Comparison of ENCODE assay signal across 9 mouse cellular contexts in the genomic region with DNA sequence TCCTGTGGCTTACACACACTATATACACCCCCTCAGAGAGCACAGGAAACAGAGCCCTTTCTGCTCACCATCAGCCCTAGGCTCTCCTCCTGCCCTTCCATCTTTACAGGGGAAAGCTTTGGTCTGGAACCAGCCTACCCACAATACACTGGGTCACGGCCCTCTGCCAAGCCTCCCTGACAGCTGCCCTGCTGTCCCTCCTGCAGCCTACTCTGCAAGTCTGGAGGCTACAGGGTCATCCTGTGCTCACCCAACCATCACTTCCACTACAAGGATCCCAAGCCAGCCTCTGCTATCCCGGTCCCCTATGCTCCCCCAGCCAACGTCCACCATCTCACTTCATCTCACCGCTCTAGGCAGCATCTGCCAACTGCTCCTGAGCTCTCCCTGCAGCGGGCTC. TPM values are rescaled to one million over a fixed set of nuclear protein-coding genes. Genes with fewer than 3 reads are reported as not detected.
DNase-seq lines count a peak whose midpoint lies in the region; ATAC-seq and TF ChIP-seq lines count a peak whose summit lies in the region.
"Had no signal": no experiment of that assay in that cellular context is flagged by ENCODE, and none has a peak within 500 bp of the region (broad histone marks: within the 10 kb centered on the region; RNA-seq: fewer than 3 reads in every experiment).

No protein-coding gene starts in this region.

- H3K9me3 ChIP-seq in forebrain, embryonic 14.5 days (replicated peaks; ENCODE audit: control insufficient read depth, low read length) = no peaks in the 10 kb centered on the region
- H3K9me3 ChIP-seq in forebrain, embryonic 11.5 days (ENCODE audit: control insufficient read depth, low read length) = no peaks in the 10 kb centered on the region
- no peaks in the 10 kb centered on the region for H3K9me3 ChIP-seq in midbrain, postnatal 0 days (ENCODE audit: low read length)
- no peaks in the 10 kb centered on the region for H3K9me3 ChIP-seq in midbrain, embryonic 14.5 days (ENCODE audit: control insufficient read depth, low read length)

- no peak overlapping the region for H3K4me2 ChIP-seq in forebrain, embryonic 14.5 days (ENCODE audit: low read length)
- H3K4me2 ChIP-seq in forebrain, embryonic 11.5 days (ENCODE audit: low read depth, low read length, severe bottlenecking) = no peak overlapping the region
- no peak overlapping the region for H3K4me2 ChIP-seq in midbrain, postnatal 0 days (ENCODE audit: low read depth, low read length, poor library complexity, severe bottlenecking)
- H3K4me2 ChIP-seq in midbrain, embryonic 14.5 days (ENCODE audit: low read length) = no peak overlapping the region

- no peak overlapping the region for H3K9ac ChIP-seq in forebrain, embryonic 14.5 days (ENCODE audit: low read length)
- H3K9ac ChIP-seq in forebrain, embryonic 11.5 days (ENCODE audit: low read length) = no peak overlapping the region
- H3K9ac ChIP-seq in midbrain, postnatal 0 days (replicated peaks; ENCODE audit: low read length, poor library complexity, severe bottlenecking) = no peak overlapping the region
- H3K9ac ChIP-seq in midbrain, embryonic 14.5 days (replicated peaks; ENCODE audit: low read length) = no peak overlapping the region

- ATAC-seq in forebrain, embryonic 14.5 days = no peak
- ATAC-seq in forebrain, embryonic 11.5 days (replicated peaks; ENCODE audit: low FRiP score) = no peak
- ATAC-seq in midbrain, postnatal 0 days (ENCODE audit: low FRiP score) = no peak
- no peak for ATAC-seq in midbrain, embryonic 14.5 days (ENCODE audit: low FRiP score, low TSS enrichment)

- TF ChIP-seq CTCF in midbrain, postnatal 0 days (IDR thresholded peaks at IDR 0.05) = no peak

- peaks cover 11% of the 10 kb centered on the region for H3K4me1 ChIP-seq in forebrain, embryonic 14.5 days (ENCODE audit: control insufficient read depth, insufficient read depth, low read length)
- H3K4me1 ChIP-seq in forebrain, embryonic 11.5 days (replicated peaks; ENCODE audit: control insufficient read depth, insufficient read depth, low read length) = no peaks in the 10 kb centered on the region
- H3K4me1 ChIP-seq in midbrain, postnatal 0 days (ENCODE audit: insufficient read depth, low read length) = 0 out of 2 replicates have a peak, but pooled peaks cover 4% of the 10 kb centered on the region
- peaks cover 9% of the 10 kb centered on the region; the same call in 1 of the 2 replicates for H3K4me1 ChIP-seq in midbrain, embryonic 14.5 days (ENCODE audit: control insufficient read depth, insufficient read depth, low read length)

- peaks cover 62% of the 10 kb centered on the region for H3K36me3 ChIP-seq in forebrain, embryonic 14.5 days (ENCODE audit: control insufficient read depth, insufficient read depth, low read length)
- H3K36me3 ChIP-seq in forebrain, embryonic 11.5 days (ENCODE audit: control insufficient read depth, insufficient read depth, low read length) = peaks cover 11% of the 10 kb centered on the region; the same call in 1 of the 2 replicates
- peaks cover 33% of the 10 kb centered on the region for H3K36me3 ChIP-seq in midbrain, postnatal 0 days (ENCODE audit: insufficient read depth, low read length)
- peaks cover 83% of the 10 kb centered on the region for H3K36me3 ChIP-seq in midbrain, embryonic 14.5 days (ENCODE audit: control insufficient read depth, insufficient read depth, low read length)

- H3K27ac ChIP-seq in forebrain, embryonic 14.5 days (ENCODE audit: low read depth, low read length) = peak overlapping the region; percentile 48; the same call in 1 of the 2 replicates
- no peak overlapping the region for H3K27ac ChIP-seq in forebrain, embryonic 11.5 days (ENCODE audit: low read depth, low read length)
- no peak overlapping the region for H3K27ac ChIP-seq in midbrain, postnatal 0 days (ENCODE audit: low read depth, low read length)
- H3K27ac ChIP-seq in midbrain, embryonic 14.5 days (replicated peaks; ENCODE audit: low read depth, low read length) = no peak overlapping the region; the same call in 1 of the 2 replicates

- no peak overlapping the region for H3K4me3 ChIP-seq in forebrain, embryonic 14.5 days (ENCODE audit: low read depth, low read length)
- H3K4me3 ChIP-seq in forebrain, embryonic 11.5 days (ENCODE audit: low read depth, low read length) = no peak overlapping the region
- H3K4me3 ChIP-seq in midbrain, postnatal 0 days (ENCODE audit: low read depth, low read length) = no peak overlapping the region
- no peak overlapping the region for H3K4me3 ChIP-seq in midbrain, embryonic 14.5 days (replicated peaks; ENCODE audit: low read depth, low read length)

- no peaks in the 10 kb centered on the region for H3K27me3 ChIP-seq in forebrain, embryonic 14.5 days (replicated peaks; ENCODE audit: control insufficient read depth, insufficient read depth, low read length)
- H3K27me3 ChIP-seq in forebrain, embryonic 11.5 days (ENCODE audit: control insufficient read depth, insufficient read depth, low read length) = no peaks in the 10 kb centered on the region
- H3K27me3 ChIP-seq in midbrain, postnatal 0 days (ENCODE audit: insufficient read depth, low read length) = no peaks in the 10 kb centered on the region
- H3K27me3 ChIP-seq in midbrain, embryonic 14.5 days (ENCODE audit: control insufficient read depth, insufficient read depth, low read length) = no peaks in the 10 kb centered on the region

- no peak for DNase-seq in forebrain, embryonic 14.5 days (ENCODE audit: low spot score)
- DNase-seq in forebrain, embryonic 11.5 days (ENCODE audit: low spot score) = no peak
- DNase-seq in midbrain, postnatal 0 days (ENCODE audit: low spot score) = peak; percentile 47
- DNase-seq in midbrain, embryonic 14.5 days = no peak
- DNase-seq in kidney, adult 18-20 months = peak; percentile 75
- no peak for DNase-seq in c-Kit-positive CD71-positive TER-119-positive erythroid progenitor cells, embryonic 14.5 days (ENCODE audit: low spot score)
- no peak for DNase-seq in ovary, adult 18-20 months (ENCODE audit: low spot score)
- DNase-seq in ovary, postnatal 10 days (ENCODE audit: low spot score) = no peak
- DNase-seq: lung, adult 18-20 months had no signal

- 91% methylated on average over 5 of the region's 5 CpGs for WGBS in forebrain, embryonic 14.5 days
- WGBS in forebrain, embryonic 11.5 days = 94% methylated on average over 5 of the region's 5 CpGs
- 86% methylated on average over 5 of the region's 5 CpGs for WGBS in midbrain, postnatal 0 days
- 89% methylated on average over 5 of the region's 5 CpGs for WGBS in midbrain, embryonic 14.5 days

RNA-seq across cellular contexts. Expression of gene Ptpn11, which starts 44.9 kb away (rescaled TPM):
- polyA plus RNA-seq in forebrain, embryonic 14.5 days (2014; fragmentation: Nextera tagmentation; extraction: Ambion mirVana) = 32.1 and 33.8 TPM in 2 replicates
- 27.4 and 28.6 TPM in 2 replicates for polyA plus RNA-seq in forebrain, embryonic 11.5 days (2014; fragmentation: Nextera tagmentation; extraction: Ambion mirVana)
- total RNA-seq in midbrain, postnatal 0 days (2014; rRNA removed) = 53.9 and 54.4 TPM in 2 replicates
- polyA plus RNA-seq in midbrain, postnatal 0 days (2015; fragmentation: Nextera tagmentation; extraction: Ambion mirVana) = 23.1 and 24.8 TPM in 2 replicates
- 29.7 and 32.7 TPM in 2 replicates for polyA plus RNA-seq in midbrain, embryonic 14.5 days (2014; fragmentation: Nextera tagmentation; extraction: Ambion mirVana)

RNA-seq across cellular contexts. Expression of gene Rpl6, which starts 58.0 kb away (rescaled TPM):
- 455 and 505 TPM in 2 replicates for polyA plus RNA-seq in forebrain, embryonic 14.5 days (2014; fragmentation: Nextera tagmentation; extraction: Ambion mirVana)
- polyA plus RNA-seq in forebrain, embryonic 11.5 days (2014; fragmentation: Nextera tagmentation; extraction: Ambion mirVana) = 586 and 620 TPM in 2 replicates
- total RNA-seq in midbrain, postnatal 0 days (2014; rRNA removed) = 463 and 476 TPM in 2 replicates
- 360 and 362 TPM in 2 replicates for polyA plus RNA-seq in midbrain, postnatal 0 days (2015; fragmentation: Nextera tagmentation; extraction: Ambion mirVana)
- polyA plus RNA-seq in midbrain, embryonic 14.5 days (2014; fragmentation: Nextera tagmentation; extraction: Ambion mirVana) = 432 and 438 TPM in 2 replicates

Comparison
In these comparisons a context has a peak if more than half of its experiments do, and no peak if none do; other contexts are left out.
1. DNase-seq: peak in midbrain, postnatal 0 days (single experiment) and kidney, adult 18-20 months (single experiment); none in forebrain, embryonic 14.5 days (single experiment), forebrain, embryonic 11.5 days (single experiment), midbrain, embryonic 14.5 days (single experiment), c-Kit-positive CD71-positive TER-119-positive erythroid progenitor cells, embryonic 14.5 days (single experiment), ovary, adult 18-20 months (single experiment) and ovary, postnatal 10 days (single experiment).